In genomic region chr9:7184897-7185291, GRCm38 (mm10) we compare ENCODE assay signal across 8 mouse cellular contexts. TPM values are rescaled to one million over a fixed set of nuclear protein-coding genes. Genes with fewer than 3 reads are reported as not detected.
DNase-seq lines count a peak whose midpoint lies in the region; ATAC-seq lines count a peak whose summit lies in the region.

No protein-coding gene starts in this region.

- H3K27me3 ChIP-seq in kidney, embryonic 16.5 days (ENCODE audit: insufficient read depth, low read length): no peaks in the 10 kb centered on the region
- no peaks in the 10 kb centered on the region for H3K27me3 ChIP-seq in lung, embryonic 16.5 days (ENCODE audit: control insufficient read depth, insufficient read depth, low read depth, low read length)

- H3K4me3 ChIP-seq in kidney, embryonic 16.5 days (ENCODE audit: low read length): peak overlapping the region; percentile 80
- peak overlapping the region; percentile 82 for H3K4me3 ChIP-seq in lung, embryonic 16.5 days (ENCODE audit: low read length)

- ATAC-seq in kidney, embryonic 16.5 days (ENCODE audit: low FRiP score, low TSS enrichment): peak; percentile 83
- peak; percentile 76 for ATAC-seq in lung, embryonic 16.5 days (ENCODE audit: low read depth)

- no peaks in the 10 kb centered on the region for H3K9me3 ChIP-seq in kidney, embryonic 16.5 days (ENCODE audit: low read length)
- no peaks in the 10 kb centered on the region for H3K9me3 ChIP-seq in lung, embryonic 16.5 days (ENCODE audit: control insufficient read depth, low read length)

- H3K9ac ChIP-seq in kidney, embryonic 16.5 days (replicated peaks; ENCODE audit: low read length): peak overlapping the region; percentile 85
- H3K9ac ChIP-seq in lung, embryonic 16.5 days (ENCODE audit: low read length): peak overlapping the region; percentile 85

- DNase-seq in adrenal gland, postnatal 10 days: peak; percentile 64
- DNase-seq in adrenal gland, adult (ENCODE audit: inconsistent age in 2 of 2, low spot score in 1 of 2): no peak
- DNase-seq in urinary bladder, postnatal 36 days (ENCODE audit: low spot score in 2 of 2): peak; percentile 21 to 35
- no peak for DNase-seq in urinary bladder, postnatal 10 days (ENCODE audit: low spot score)
- DNase-seq in forelimb bud, embryonic 11.5 days (ENCODE audit: low read depth, low spot score): peak; percentile 16
- DNase-seq in right cerebral cortex, postnatal 36 days (ENCODE audit: low spot score in 2 of 2): peak; percentile 6 to 10

- peak overlapping the region; percentile 58 for H3K4me2 ChIP-seq in kidney, embryonic 16.5 days (replicated peaks; ENCODE audit: low read depth, low read length)
- H3K4me2 ChIP-seq in lung, embryonic 16.5 days (ENCODE audit: low read depth, low read length): peak overlapping the region; percentile 60

- H3K4me1 ChIP-seq in kidney, embryonic 16.5 days (ENCODE audit: insufficient read depth, low read length): peaks cover 15% of the 10 kb centered on the region
- H3K4me1 ChIP-seq in lung, embryonic 16.5 days (replicated peaks; ENCODE audit: control insufficient read depth, insufficient read depth, low read length): peaks cover 9% of the 10 kb centered on the region

- WGBS in kidney, embryonic 16.5 days: under 1% methylated on average over 25 of the region's 31 CpGs
- WGBS in lung, embryonic 16.5 days: under 1% methylated on average over 26 of the region's 31 CpGs

- peak overlapping the region; percentile 96 for H3K27ac ChIP-seq in kidney, embryonic 16.5 days (ENCODE audit: low read length)
- H3K27ac ChIP-seq in lung, embryonic 16.5 days (ENCODE audit: low read length): peak overlapping the region; percentile 93

- H3K36me3 ChIP-seq in kidney, embryonic 16.5 days (ENCODE audit: insufficient read depth, low read length): peaks cover 4% of the 10 kb centered on the region; the same call in 1 of the 2 replicates
- H3K36me3 ChIP-seq in lung, embryonic 16.5 days (ENCODE audit: control insufficient read depth, insufficient read depth, low read length): peaks cover under 1% of the 10 kb centered on the region; the same call in 1 of the 2 replicates

RNA-seq across cellular contexts. Expression of gene Dcun1d5, which starts 0.6 kb away (rescaled TPM):
- total RNA-seq in adrenal gland, postnatal 10 days (2021): 10 to 100 TPM; 81.1 to 89.9 TPM
- 110 and 111 TPM in 2 replicates for polyA plus RNA-seq in kidney, embryonic 16.5 days (2015; fragmentation: Nextera tagmentation; extraction: Ambion mirVana)
- 105 and 111 TPM in 2 replicates for polyA plus RNA-seq in lung, embryonic 16.5 days (2015; fragmentation: Nextera tagmentation; extraction: Ambion mirVana)

RNA-seq across cellular contexts. Expression of gene Dync2h1, which starts 0.6 kb away (rescaled TPM):
- total RNA-seq in adrenal gland, postnatal 10 days (2021): 10 to 100 TPM in 1 of 2 experiments, 1 to 10 TPM in 1; 8.7 to 13.4 TPM
- 20.2 and 24.6 TPM in 2 replicates for polyA plus RNA-seq in kidney, embryonic 16.5 days (2015; fragmentation: Nextera tagmentation; extraction: Ambion mirVana)
- polyA plus RNA-seq in lung, embryonic 16.5 days (2015; fragmentation: Nextera tagmentation; extraction: Ambion mirVana): 15.5 and 16.2 TPM in 2 replicates

Comparison
In these comparisons a context has a peak if more than half of its experiments do, and no peak if none do; other contexts are left out.
1. DNase-seq: peak in adrenal gland, postnatal 10 days (single experiment), urinary bladder, postnatal 36 days (2 of 2), forelimb bud, embryonic 11.5 days (single experiment) and right cerebral cortex, postnatal 36 days (2 of 2); none in adrenal gland, adult (0 of 2) and urinary bladder, postnatal 10 days (single experiment).